Mouse (Mus musculus): ENCODE measurements around the gene Acads.

The Acads gene

GRCm38 (mm10) chr5:115072143-115072542 lies 47.0 kb downstream of the Acads start:
- DNase-seq (ENCODE audit: low spot score in 2 of 2), result peak; percentile 30 to 67

GRCm38 (mm10) chr5:115071096-115071901 lies 47.8 kb downstream of the Acads start:
- peak in 1 of 2 experiments; percentile 41 for DNase-seq (ENCODE audit: low spot score in 2 of 2)

DNA sequence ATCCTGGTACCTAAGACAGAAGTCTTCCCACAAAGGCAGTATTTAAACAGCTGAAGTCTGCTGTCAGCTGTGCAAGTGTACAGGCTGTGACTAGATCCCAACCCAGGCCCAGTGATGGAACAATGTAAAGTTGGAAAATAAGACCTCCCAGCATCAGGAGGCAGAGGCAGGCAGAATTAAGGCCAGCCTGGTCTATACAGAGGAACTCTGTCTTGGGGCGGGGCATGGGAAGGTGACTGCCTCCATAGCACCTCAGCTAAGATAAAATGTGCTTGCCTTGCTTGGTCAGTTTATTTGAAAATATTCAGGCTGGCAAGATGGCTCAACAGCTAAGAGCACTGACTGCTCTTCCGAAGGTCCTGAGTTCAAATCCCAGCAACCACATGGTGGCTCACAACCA lies 48.7 kb downstream of the Acads start:
- peak in 1 of 2 experiments; percentile 39 for DNase-seq (ENCODE audit: low spot score in 2 of 2)

GRCm38 (mm10) chr5:115069611-115070010 lies 49.5 kb downstream of the Acads start:
- DNase-seq (ENCODE audit: low spot score in 2 of 2), result no peak

DNA sequence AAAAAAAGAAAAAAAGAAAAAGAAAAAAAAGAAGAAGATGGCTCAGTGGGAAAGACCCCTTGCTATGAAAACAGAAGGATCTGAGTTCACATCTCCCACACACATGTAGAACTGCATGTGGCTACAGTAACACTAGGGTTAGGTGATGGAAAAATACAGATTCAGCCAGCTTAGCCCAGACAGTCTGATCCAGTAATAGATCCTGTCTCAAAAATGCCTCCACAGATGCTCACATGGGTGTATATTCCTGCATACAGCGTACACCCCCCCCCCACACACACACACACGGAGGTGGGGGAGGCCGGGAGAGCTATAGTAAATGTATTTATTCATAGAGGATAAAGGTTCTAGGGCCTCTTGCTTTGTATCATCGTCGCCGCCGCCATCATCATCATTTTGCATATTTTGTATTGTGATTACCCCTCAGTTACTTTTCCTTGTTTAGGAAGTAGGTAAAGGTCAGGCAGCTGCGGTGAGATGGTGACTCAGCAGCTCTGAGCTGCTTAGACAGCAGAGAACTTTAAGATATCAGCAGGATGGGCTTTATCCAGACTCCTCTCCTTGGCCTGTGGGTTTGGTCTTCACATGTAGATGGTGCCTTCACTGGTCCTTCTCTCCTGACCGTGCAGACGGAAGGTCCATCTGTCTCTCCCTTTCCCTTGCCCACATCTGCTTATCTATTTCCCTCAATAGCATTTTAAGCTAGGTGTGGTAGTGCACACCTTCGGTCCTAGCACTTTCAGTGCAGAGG lies 50.3 kb downstream of the Acads start:
- peak; percentile 22 to 41 for DNase-seq (ENCODE audit: low spot score in 2 of 2)

GRCm38 (mm10) chr5:115066245-115066644 lies 52.9 kb downstream of the Acads start:
- DNase-seq (ENCODE audit: low spot score in 2 of 2), result no peak

- no peak for DNase-seq (ENCODE audit: low spot score in 2 of 2)
Measured at GRCm38 (mm10) chr5:115063391-115063790, 55.8 kb downstream of the Acads start.

- DNase-seq (ENCODE audit: low spot score in 2 of 2), result no peak
Measured at GRCm38 (mm10) chr5:115062566-115062965, 56.6 kb downstream of the Acads start.

DNA sequence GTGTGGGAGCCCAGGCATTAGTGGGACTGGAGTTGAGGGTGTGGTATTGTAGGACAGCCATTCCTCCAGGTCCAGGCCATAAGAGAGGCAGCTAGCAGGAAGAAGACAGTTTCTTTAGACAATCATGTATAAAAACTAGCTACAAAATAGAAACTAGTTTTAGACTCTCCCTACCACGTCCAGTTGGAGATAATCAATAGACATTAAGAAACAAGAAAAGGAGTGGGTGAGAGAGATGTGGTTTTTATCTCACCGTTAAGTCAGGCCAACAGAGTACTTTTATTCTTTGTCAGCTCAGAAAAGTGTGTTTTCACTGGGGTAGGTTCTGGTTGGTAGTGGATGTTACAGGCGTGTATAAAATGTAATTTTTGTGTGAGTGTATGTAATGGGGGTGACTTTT lies 58.2 kb downstream of the Acads start:
- DNase-seq (ENCODE audit: low spot score in 2 of 2), result no peak

All from spleen, postnatal 36 days (tissue).